Mouse (Mus musculus): ENCODE results near the gene Aqp5. TPM values are rescaled to one million over a fixed set of nuclear protein-coding genes. Genes with fewer than 3 reads are reported as not detected.

Gene Aqp5
- 1.00 and 3.7 TPM in 2 replicates for polyA plus RNA-seq (2015; fragmentation: Nextera tagmentation; extraction: Ambion mirVana)

GRCm38 (mm10) chr15:99590429-99591084 is at the start of gene Aqp5:
Gene Aqp5, plus strand, starts transcription at chr15:99590782.
- peak within 1 kb of the TSS; percentile 32 for H3K9ac ChIP-seq (replicated peaks)

GRCm38 (mm10) chr15:99544047-99544446 is 46.5 kb upstream of the Aqp5 start:
- Histone ChIP-seq H3K27me3 (replicated peaks) (no peaks in the 10 kb centered on the region), H3K4me1 (peaks cover 6% of the 10 kb centered on the region; the same call in 1 of the 2 replicates), H3K4me2 (no peak overlapping the region), H3K9ac (replicated peaks) (no peak overlapping the region), H3K4me3 (replicated peaks) (no peak overlapping the region), H3K27ac (replicated peaks) (no peak overlapping the region), H3K9me3 (replicated peaks) (no peaks in the 10 kb centered on the region), H3K36me3 (no peaks in the 10 kb centered on the region)
- WGBS, result 83% methylated on average over 7 of the region's 7 CpGs
- no peak for ATAC-seq (ENCODE audit: low FRiP score)

More at GRCm38 (mm10) chr15:99590429-99591084, at the start of gene Aqp5:
- Histone ChIP-seq H3K4me2 (peak within 1 kb of the TSS; percentile 70), H3K36me3 (no peaks in the 10 kb centered on the region), H3K4me3 (replicated peaks) (peak within 1 kb of the TSS; percentile 43), H3K9me3 (replicated peaks) (no peaks in the 10 kb centered on the region), H3K27ac (replicated peaks) (no peak within 1 kb of the TSS), H3K4me1 (peaks cover 11% of the 10 kb centered on the region), H3K27me3 (replicated peaks) (peaks cover 94% of the 10 kb centered on the region)
- peak; percentile 74; the same call in 1 of the 2 replicates for ATAC-seq (ENCODE audit: low FRiP score)
- WGBS, result under 1% methylated on average over 51 of the region's 83 CpGs

DNA sequence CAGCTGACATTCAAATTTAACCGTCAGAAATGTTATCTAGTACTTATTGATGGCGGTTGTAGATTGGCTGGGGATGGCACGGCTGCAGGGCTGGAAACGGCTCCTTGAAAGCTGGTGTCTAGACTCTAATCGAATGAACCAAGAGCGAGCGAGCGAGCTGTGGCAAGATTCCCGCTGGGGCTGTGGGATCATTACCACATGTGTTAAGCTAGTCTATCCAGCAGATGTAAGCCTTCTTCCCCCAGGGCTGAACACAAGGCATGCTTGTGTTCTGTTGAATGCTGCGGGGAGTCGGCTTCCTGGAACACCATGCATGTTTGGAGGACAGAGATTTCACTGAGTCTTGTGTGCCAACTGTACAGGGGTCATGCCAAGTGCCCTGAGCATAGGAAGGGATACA is 44.0 kb upstream of the Aqp5 start:
- H3K36me3 ChIP-seq, result no peaks in the 10 kb centered on the region
- ATAC-seq (ENCODE audit: low FRiP score), result no peak
- no peak overlapping the region for H3K9ac ChIP-seq (replicated peaks)
- H3K4me3 ChIP-seq (replicated peaks), result no peak overlapping the region
- no peaks in the 10 kb centered on the region for H3K9me3 ChIP-seq (replicated peaks)
- 0 out of 2 replicates have a peak overlapping the region, but pooled peaks have one; percentile 20 for H3K27ac ChIP-seq (replicated peaks)
- no peaks in the 10 kb centered on the region for H3K27me3 ChIP-seq (replicated peaks)
- 45% methylated on average over 11 of the region's 11 CpGs for WGBS
- peaks cover 6% of the 10 kb centered on the region; the same call in 1 of the 2 replicates for H3K4me1 ChIP-seq
- H3K4me2 ChIP-seq, result no peak overlapping the region

- Histone ChIP-seq H3K4me1 (peaks cover 6% of the 10 kb centered on the region; the same call in 1 of the 2 replicates), H3K4me3 (replicated peaks) (no peak overlapping the region), H3K9ac (replicated peaks) (no peak overlapping the region), H3K27ac (replicated peaks) (no peak overlapping the region), H3K36me3 (no peaks in the 10 kb centered on the region), H3K27me3 (replicated peaks) (no peaks in the 10 kb centered on the region), H3K9me3 (replicated peaks) (no peaks in the 10 kb centered on the region), H3K4me2 (no peak overlapping the region)
- 77% methylated on average over 6 of the region's 6 CpGs for WGBS
- ATAC-seq (ENCODE audit: low FRiP score), result no peak
Measured at GRCm38 (mm10) chr15:99547732-99548131, 42.9 kb upstream of the Aqp5 start.

- ATAC-seq (ENCODE audit: low FRiP score), result no peak
- no peaks in the 10 kb centered on the region for H3K9me3 ChIP-seq (replicated peaks)
- H3K4me3 ChIP-seq (replicated peaks), result no peak overlapping the region
- 64% methylated on average over 2 of the region's 2 CpGs for WGBS
- peaks cover 6% of the 10 kb centered on the region; the same call in 1 of the 2 replicates for H3K4me1 ChIP-seq
- no peaks in the 10 kb centered on the region for H3K36me3 ChIP-seq
- no peaks in the 10 kb centered on the region for H3K27me3 ChIP-seq (replicated peaks)
- no peak overlapping the region for H3K9ac ChIP-seq (replicated peaks)
- no peak overlapping the region for H3K4me2 ChIP-seq
- no peak overlapping the region for H3K27ac ChIP-seq (replicated peaks)
Measured at GRCm38 (mm10) chr15:99549901-99550300, 40.7 kb upstream of the Aqp5 start.

DNA sequence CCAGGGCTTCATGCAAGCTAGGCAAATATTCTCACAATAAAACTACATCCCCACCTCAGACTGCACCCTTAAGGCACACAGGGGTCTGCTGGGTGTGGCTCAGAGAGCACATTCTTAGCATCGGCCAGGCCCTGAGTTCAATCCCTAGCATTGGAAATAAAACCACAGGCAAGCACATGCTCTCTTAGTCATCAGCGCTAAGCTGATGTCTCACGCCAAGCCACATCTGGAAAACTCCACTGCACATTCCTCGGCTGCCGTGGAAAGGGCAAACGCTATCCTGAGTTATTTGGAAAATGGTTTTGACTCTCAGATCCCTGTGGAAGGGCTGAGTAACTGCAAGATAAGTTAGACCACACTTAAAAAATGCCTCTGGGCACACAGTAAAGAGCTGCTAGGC is 36.8 kb upstream of the Aqp5 start:
- Histone ChIP-seq H3K27me3 (replicated peaks) (no peaks in the 10 kb centered on the region), H3K36me3 (no peaks in the 10 kb centered on the region), H3K9me3 (replicated peaks) (no peaks in the 10 kb centered on the region), H3K4me2 (no peak overlapping the region), H3K4me1 (no peaks in the 10 kb centered on the region), H3K9ac (replicated peaks) (no peak overlapping the region), H3K4me3 (replicated peaks) (no peak overlapping the region), H3K27ac (replicated peaks) (no peak overlapping the region)
- ATAC-seq (ENCODE audit: low FRiP score), result no peak
- 67% methylated on average over 6 of the region's 6 CpGs for WGBS

DNA sequence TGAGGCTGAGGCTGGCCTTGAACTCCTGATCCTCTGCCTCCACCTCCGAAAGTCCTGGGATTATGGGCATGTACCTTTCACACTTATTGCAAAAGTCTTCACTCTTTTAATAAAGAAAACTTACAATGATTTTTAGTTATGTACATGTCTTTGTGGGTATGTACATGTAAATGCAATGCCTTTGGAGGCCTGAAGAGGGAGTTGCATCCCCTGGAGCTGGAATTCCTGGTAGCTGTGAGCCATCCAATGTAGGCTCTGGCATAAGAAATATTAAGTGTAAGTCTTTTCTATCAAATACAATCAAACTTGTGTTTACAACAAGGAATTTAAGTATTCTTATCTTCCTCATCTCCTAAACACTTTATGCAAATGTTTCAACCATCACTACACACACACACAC is 31.6 kb upstream of the Aqp5 start:
- WGBS, result 85% methylated on average over 1 of the region's 1 CpGs
- Histone ChIP-seq H3K27ac (replicated peaks) (no peak overlapping the region), H3K9ac (replicated peaks) (no peak overlapping the region), H3K4me2 (no peak overlapping the region), H3K27me3 (replicated peaks) (no peaks in the 10 kb centered on the region), H3K36me3 (no peaks in the 10 kb centered on the region), H3K4me3 (replicated peaks) (no peak overlapping the region), H3K4me1 (no peaks in the 10 kb centered on the region), H3K9me3 (replicated peaks) (no peaks in the 10 kb centered on the region)
- ATAC-seq (ENCODE audit: low FRiP score), result no peak

DNA sequence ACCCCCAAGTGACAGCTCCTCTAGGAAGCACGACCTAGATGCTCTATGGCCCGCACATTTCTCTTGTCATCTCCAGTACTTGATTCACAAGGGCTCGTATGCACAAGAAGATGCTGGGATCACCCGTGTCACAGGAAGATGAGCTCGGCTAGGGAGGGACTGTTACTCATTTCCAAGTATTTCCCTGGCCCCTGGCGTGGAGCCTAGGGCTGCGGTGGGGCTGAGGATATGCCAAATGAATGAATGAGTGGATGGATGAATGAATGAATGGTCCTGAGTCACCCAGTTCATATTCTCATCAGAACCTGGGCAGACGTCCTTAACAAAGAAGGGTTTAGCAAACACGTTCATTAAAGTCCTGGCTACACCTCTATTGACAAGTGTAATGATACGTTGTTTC is 30.3 kb upstream of the Aqp5 start:
- no peak for ATAC-seq (ENCODE audit: low FRiP score)
- no peaks in the 10 kb centered on the region for H3K4me1 ChIP-seq
- H3K9me3 ChIP-seq (replicated peaks), result no peaks in the 10 kb centered on the region
- WGBS, result 77% methylated on average over 10 of the region's 10 CpGs
- H3K27me3 ChIP-seq (replicated peaks), result no peaks in the 10 kb centered on the region
- no peak overlapping the region for H3K4me3 ChIP-seq (replicated peaks)
- no peak overlapping the region for H3K27ac ChIP-seq (replicated peaks)
- H3K4me2 ChIP-seq, result no peak overlapping the region
- no peak overlapping the region for H3K9ac ChIP-seq (replicated peaks)
- no peaks in the 10 kb centered on the region for H3K36me3 ChIP-seq

DNA sequence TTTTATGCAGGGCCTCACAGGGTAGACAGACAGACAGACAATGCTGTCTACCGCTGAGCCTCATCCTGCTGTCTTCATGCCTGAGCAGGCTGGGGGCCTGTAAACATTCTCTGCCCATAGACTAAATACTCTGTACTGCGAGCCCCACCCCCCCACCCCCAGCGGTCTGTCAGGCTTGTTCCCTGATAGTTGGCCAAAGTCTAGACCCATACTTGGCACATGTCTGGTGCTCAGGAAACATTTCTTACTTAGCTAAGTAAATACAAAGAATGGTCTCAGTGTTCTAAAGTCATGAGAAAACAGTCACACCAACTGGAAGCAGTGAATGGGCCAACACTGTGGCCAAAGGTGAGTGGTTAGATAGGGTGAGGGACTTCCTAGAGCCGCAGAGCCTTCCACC is 23.2 kb upstream of the Aqp5 start:
- no peak for ATAC-seq (ENCODE audit: low FRiP score)
- Histone ChIP-seq H3K27me3 (replicated peaks) (no peaks in the 10 kb centered on the region), H3K9me3 (replicated peaks) (no peaks in the 10 kb centered on the region), H3K9ac (replicated peaks) (no peak overlapping the region), H3K4me1 (no peaks in the 10 kb centered on the region), H3K36me3 (no peaks in the 10 kb centered on the region), H3K4me3 (replicated peaks) (no peak overlapping the region), H3K4me2 (no peak overlapping the region), H3K27ac (replicated peaks) (no peak overlapping the region)
- WGBS, result 85% methylated on average over 4 of the region's 4 CpGs

DNA sequence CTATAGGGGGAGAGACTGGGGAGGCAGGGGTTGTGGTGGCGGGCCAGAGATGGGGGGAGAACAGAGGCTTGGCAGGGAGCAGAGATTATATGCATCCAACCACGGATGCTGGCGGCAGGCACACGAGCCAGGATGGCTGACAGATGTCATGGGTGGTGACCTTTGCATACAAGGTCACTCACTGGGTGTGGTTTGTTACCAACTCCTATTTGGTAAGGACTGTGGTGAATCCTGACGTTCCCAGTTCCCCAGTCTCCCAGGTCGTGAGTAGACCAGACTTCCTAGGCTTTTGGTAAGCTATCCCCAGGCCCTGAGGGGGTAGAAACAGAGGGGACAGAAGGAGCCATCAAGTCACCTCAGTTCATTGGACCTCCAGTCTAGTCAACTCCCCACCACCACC is 21.9 kb upstream of the Aqp5 start:
- Histone ChIP-seq H3K27me3 (replicated peaks) (no peaks in the 10 kb centered on the region), H3K4me1 (no peaks in the 10 kb centered on the region), H3K4me3 (replicated peaks) (no peak overlapping the region), H3K36me3 (no peaks in the 10 kb centered on the region), H3K9me3 (replicated peaks) (no peaks in the 10 kb centered on the region), H3K9ac (replicated peaks) (no peak overlapping the region), H3K27ac (replicated peaks) (no peak overlapping the region), H3K4me2 (no peak overlapping the region)
- no peak for ATAC-seq (ENCODE audit: low FRiP score)
- 65% methylated on average over 6 of the region's 6 CpGs for WGBS

GRCm38 (mm10) chr15:99569123-99569522 is 21.5 kb upstream of the Aqp5 start:
- no peak overlapping the region for H3K4me2 ChIP-seq
- H3K9me3 ChIP-seq (replicated peaks), result no peaks in the 10 kb centered on the region
- H3K36me3 ChIP-seq, result no peaks in the 10 kb centered on the region
- no peak overlapping the region for H3K9ac ChIP-seq (replicated peaks)
- no peak for ATAC-seq (ENCODE audit: low FRiP score)
- no peaks in the 10 kb centered on the region for H3K4me1 ChIP-seq
- no peak overlapping the region for H3K4me3 ChIP-seq (replicated peaks)
- no peak overlapping the region for H3K27ac ChIP-seq (replicated peaks)
- WGBS, result 88% methylated on average over 10 of the region's 10 CpGs
- no peaks in the 10 kb centered on the region for H3K27me3 ChIP-seq (replicated peaks)

DNA sequence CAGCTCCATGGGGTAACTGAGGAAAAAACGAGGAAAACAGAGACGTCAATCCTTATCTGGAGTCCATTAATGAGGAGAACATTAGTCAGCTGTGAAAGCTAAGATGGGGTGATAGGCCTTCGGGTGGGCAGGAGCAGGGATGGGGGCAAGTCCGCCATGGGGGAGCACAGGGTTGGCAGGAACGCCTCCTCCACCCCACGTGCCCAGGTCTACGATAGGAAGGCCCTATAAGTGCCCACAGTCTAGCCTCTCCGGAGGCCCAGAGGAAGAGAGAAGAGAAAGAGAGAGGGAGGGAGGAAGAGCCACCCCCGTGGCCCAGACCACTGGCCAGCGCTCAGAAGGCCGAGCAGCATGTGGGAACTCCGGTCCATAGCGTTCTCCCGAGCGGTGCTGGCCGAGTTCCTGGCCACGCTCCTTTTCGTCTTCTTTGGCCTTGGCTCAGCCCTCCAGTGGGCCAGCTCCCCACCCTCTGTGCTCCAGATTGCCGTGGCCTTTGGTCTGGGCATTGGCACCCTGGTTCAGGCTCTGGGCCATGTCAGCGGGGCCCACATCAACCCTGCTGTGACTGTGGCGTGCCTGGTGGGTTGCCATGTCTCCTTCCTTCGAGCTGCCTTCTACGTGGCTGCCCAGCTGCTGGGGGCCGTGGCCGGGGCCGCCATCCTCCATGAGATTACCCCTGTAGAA is 11.6 kb upstream of the Aqp5 start, which contains the start of gene Aqp2:
TSS of gene Aqp2 (plus strand) at position 254 of the 684 bp plus-strand sequence.
- Histone ChIP-seq H3K4me3 (replicated peaks) (no peak within 1 kb of the TSS), H3K9me3 (replicated peaks) (no peaks in the 10 kb centered on the region), H3K36me3 (no peaks in the 10 kb centered on the region), H3K9ac (replicated peaks) (no peak within 1 kb of the TSS), H3K4me1 (peaks cover 12% of the 10 kb centered on the region), H3K27ac (replicated peaks) (no peak within 1 kb of the TSS), H3K27me3 (replicated peaks) (peaks cover 44% of the 10 kb centered on the region), H3K4me2 (no peak within 1 kb of the TSS)
- ATAC-seq (ENCODE audit: low FRiP score), result no peak
- WGBS, result 86% methylated on average over 26 of the region's 26 CpGs

All from neural tube, embryonic 15.5 days (tissue).